Mouse (Mus musculus) forebrain, embryonic 11.5 days (tissue): ENCODE results near the gene Unc93b1. TPM values are rescaled to one million over a fixed set of nuclear protein-coding genes. Genes with fewer than 3 reads are reported as not detected.
"Not testable (repeated sequence)": the region's sequence is repeated elsewhere in the genome, so short reads cannot be mapped to it uniquely, and the experiment has no call there.

Experiments used
- ATAC-seq: fragments of 200-750 bp; cut with Nextera tagmentation; replicated peaks from 2 replicates; pipeline ENCODE4 v1.8.0; 2017; ENCODE audit warnings: moderate TSS enrichment; ENCODE audit not compliant: low FRiP score
- DNase-seq: peaks from one replicate; pipeline ENCODE4 v3.0.0-alpha.2; 2017; ENCODE audit warnings: low spot score
- H3K27ac ChIP-seq: fragments of 300-500 bp; sonication (generic); 2 replicates; pipeline ENCODE4 v1.5.1; 2014; ENCODE audit warnings: low read depth, low read length
- H3K27me3 ChIP-seq: fragments of 300-500 bp; sonication (generic); 2 replicates; pipeline ENCODE4 v1.6.1; 2014; ENCODE audit warnings: mild to moderate bottlenecking, low read length, mixed read lengths; ENCODE audit not compliant: control insufficient read depth, insufficient read depth
- H3K36me3 ChIP-seq: fragments of 300-500 bp; sonication (generic); 2 replicates; pipeline ENCODE4 v1.6.1; 2014; ENCODE audit warnings: mild to moderate bottlenecking, low read length, moderate library complexity, mixed read lengths; ENCODE audit not compliant: control insufficient read depth, insufficient read depth
- H3K4me1 ChIP-seq: fragments of 300-500 bp; sonication (generic); replicated peaks from 2 replicates; pipeline ENCODE4 v1.6.1; 2014; ENCODE audit warnings: low read length, mixed read lengths; ENCODE audit not compliant: control insufficient read depth, insufficient read depth
- H3K4me2 ChIP-seq: fragments of 300-500 bp; sonication (generic); 2 replicates; pipeline ENCODE4 v1.6.1; 2014; ENCODE audit warnings: low read depth, mild to moderate bottlenecking, low read length, moderate library complexity, mixed read lengths; ENCODE audit not compliant: severe bottlenecking
- H3K4me3 ChIP-seq: fragments of 300-500 bp; sonication (generic); 2 replicates; pipeline ENCODE4 v1.5.1; 2014; ENCODE audit warnings: low read depth, low read length
- H3K9ac ChIP-seq: fragments of 300-500 bp; sonication (generic); 2 replicates; pipeline ENCODE4 v1.6.1; 2014; ENCODE audit warnings: low read length
- H3K9me3 ChIP-seq: fragments of 300-500 bp; sonication (generic); 2 replicates; pipeline ENCODE4 v1.6.1; 2016; ENCODE audit warnings: low read length, mixed read lengths; ENCODE audit not compliant: control insufficient read depth
- WGBS: fragments of 180-500 bp; shearing (Covaris S2); extraction: QIAGEN DNeasy Blood & Tissue Kit; methylation state at CpG from one replicate; pipeline ENCODE4 v1.1.7; 2014; 5-methylcytosine and 5-hydroxymethylcytosine counted together
- polyA plus RNA-seq: library from polyadenylated mRNA; unstranded; fragments of >200 nt; fragmentation: Nextera tagmentation; extraction: Ambion mirVana; gene quantifications from 2 replicates; pipeline ENCODE4 v1.2.1, GENCODE M21; 2014

Unc93b1 gene
- polyA plus RNA-seq, 1 experiment from 2014 or later: 5.7 TPM

- Histone ChIP-seq H3K9ac (no peak overlapping the region), H3K36me3 (no peaks in the 10 kb centered on the region), H3K27me3 (no peaks in the 10 kb centered on the region), H3K4me3 (no peak overlapping the region), H3K9me3 (no peaks in the 10 kb centered on the region), H3K27ac (no peak overlapping the region), H3K4me2 (no peak overlapping the region), H3K4me1 (no peaks in the 10 kb centered on the region)
- ATAC-seq (no peak), DNase-seq (no peak)
- WGBS: 91% methylated on average over 5 of the region's 5 CpGs
These were observed 25.2 kb downstream of the Unc93b1 start for GRCm38 (mm10) chr19:3960211-3960610.

GRCm38 (mm10) chr19:3961805-3962204 is 26.8 kb downstream of the Unc93b1 start:
- not testable (repeated sequence) for H3K9me3 ChIP-seq, ATAC-seq, H3K4me3 ChIP-seq, H3K9ac ChIP-seq, H3K4me2 ChIP-seq, H3K4me1 ChIP-seq, H3K27me3 ChIP-seq, H3K27ac ChIP-seq, DNase-seq, H3K36me3 ChIP-seq
- 80% methylated on average over 6 of the region's 6 CpGs for WGBS

GRCm38 (mm10) chr19:3962469-3962868 is 27.5 kb downstream of the Unc93b1 start:
- no peaks in the 10 kb centered on the region for H3K4me1 ChIP-seq
- no peaks in the 10 kb centered on the region for H3K9me3 ChIP-seq
- H3K9ac ChIP-seq: no peak overlapping the region
- no peak overlapping the region for H3K27ac ChIP-seq
- WGBS: 21% methylated on average over 2 of the region's 2 CpGs
- H3K27me3 ChIP-seq: no peaks in the 10 kb centered on the region
- ATAC-seq (no peak), DNase-seq (no peak)
- no peaks in the 10 kb centered on the region for H3K36me3 ChIP-seq
- no peak overlapping the region for H3K4me3 ChIP-seq
- no peak overlapping the region for H3K4me2 ChIP-seq

- no peak overlapping the region for H3K4me2 ChIP-seq
- H3K4me3 ChIP-seq: no peak overlapping the region
- no peaks in the 10 kb centered on the region for H3K9me3 ChIP-seq
- no peak overlapping the region for H3K9ac ChIP-seq
- no peaks in the 10 kb centered on the region for H3K36me3 ChIP-seq
- no peaks in the 10 kb centered on the region for H3K4me1 ChIP-seq
- no peak overlapping the region for H3K27ac ChIP-seq
- ATAC-seq (no peak), DNase-seq (no peak)
- WGBS: 71% methylated on average over 4 of the region's 4 CpGs
- no peaks in the 10 kb centered on the region for H3K27me3 ChIP-seq
These were observed 29.0 kb downstream of the Unc93b1 start for GRCm38 (mm10) chr19:3964030-3964429.

DNA sequence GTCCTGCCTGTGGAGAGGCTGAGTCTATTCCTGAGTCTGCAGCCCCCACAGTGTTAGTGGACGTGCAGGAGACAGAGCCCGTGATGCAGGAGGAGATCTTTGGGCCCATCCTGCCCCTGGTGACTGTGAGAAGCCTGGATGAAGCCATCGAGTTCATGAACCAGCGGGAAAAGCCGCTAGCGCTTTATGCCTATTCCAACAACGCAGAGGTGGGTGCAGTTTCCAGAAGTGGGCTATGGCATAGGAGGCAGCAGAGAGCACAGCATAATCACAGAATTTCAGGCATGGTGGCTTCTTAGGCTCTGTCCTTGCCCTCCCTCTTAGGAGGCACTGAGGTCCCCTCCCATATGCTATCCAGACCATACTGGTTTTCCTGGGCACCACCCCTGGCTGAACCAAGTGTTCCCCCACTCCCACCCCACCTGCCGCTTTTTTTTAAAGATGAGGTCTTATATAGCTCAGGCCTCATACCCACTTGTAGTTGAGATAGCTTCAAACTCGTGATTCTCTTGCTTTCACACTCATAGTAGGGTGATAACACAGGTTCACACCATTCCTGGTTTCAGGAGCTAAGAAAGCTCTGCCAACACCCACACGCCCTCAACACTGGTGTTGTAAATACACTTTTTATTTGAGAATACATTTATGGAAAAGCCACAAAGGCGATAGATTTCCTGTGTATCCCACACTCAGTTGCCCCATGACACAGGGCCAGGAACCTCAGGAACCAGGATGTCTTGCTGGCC is 31.5 kb downstream of the Unc93b1 start:
- Histone ChIP-seq H3K36me3 (no peaks in the 10 kb centered on the region), H3K9ac (no peak overlapping the region)
- ATAC-seq: no peak

DNA sequence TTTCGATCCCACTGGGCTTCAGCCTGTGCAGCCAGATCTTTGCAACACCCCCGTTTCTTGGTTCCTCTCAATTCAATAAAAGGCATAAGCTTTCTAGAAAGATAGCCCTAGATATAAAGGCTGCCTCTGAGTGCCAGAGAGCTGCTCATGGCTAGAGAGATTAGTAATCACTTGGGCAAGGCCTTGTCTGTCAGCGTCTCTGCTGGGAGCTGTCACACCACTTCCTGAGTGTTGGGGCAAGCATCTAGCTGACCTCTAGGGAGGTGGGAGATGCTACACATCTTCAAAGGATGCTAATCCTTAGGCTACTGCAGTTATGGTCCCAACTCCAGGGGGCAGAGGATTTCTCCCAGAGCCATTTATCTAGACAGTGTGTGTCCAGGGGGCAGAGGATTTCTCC is 32.3 kb downstream of the Unc93b1 start:
- H3K4me1 ChIP-seq: no peaks in the 10 kb centered on the region
- no peak overlapping the region for H3K4me3 ChIP-seq
- no peak overlapping the region for H3K4me2 ChIP-seq
- no peak overlapping the region for H3K9ac ChIP-seq
- no peaks in the 10 kb centered on the region for H3K9me3 ChIP-seq
- DNase-seq: no peak
- 72% methylated on average over 3 of the region's 3 CpGs for WGBS
- no peaks in the 10 kb centered on the region for H3K36me3 ChIP-seq
- H3K27ac ChIP-seq: no peak overlapping the region
- no peaks in the 10 kb centered on the region for H3K27me3 ChIP-seq
- ATAC-seq: no peak

More for the DNA sequence above, 31.5 kb downstream of the Unc93b1 start:
- Histone ChIP-seq H3K4me1 (no peaks in the 10 kb centered on the region), H3K9me3 (no peaks in the 10 kb centered on the region), H3K4me2 (no peak overlapping the region), H3K27me3 (no peaks in the 10 kb centered on the region), H3K27ac (no peak overlapping the region), H3K4me3 (no peak overlapping the region)
- DNase-seq: no peak
- 75% methylated on average over 11 of the region's 11 CpGs for whole genome bisulfite sequencing

DNA sequence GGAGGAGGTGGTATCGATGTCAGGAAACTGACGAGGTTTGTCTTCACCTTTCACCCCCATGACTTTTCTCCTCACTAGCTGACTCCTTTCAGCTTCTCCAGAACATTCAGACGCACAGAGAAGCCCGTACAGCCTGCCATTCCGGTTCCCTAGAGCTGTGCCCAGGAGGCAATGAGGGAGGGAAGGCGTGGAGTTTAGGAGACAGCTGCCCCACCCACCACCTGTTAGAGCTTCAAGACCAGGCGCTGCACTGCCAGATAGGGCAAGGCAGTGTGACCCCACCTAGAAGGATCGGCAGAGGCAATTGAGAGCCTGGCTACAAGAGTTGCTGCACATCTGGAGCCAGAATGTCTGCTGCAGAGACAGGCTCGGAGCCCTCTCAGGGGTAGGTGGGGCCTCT is 37.2 kb downstream of the Unc93b1 start, which contains the start of gene Aldh3b2:
Gene Aldh3b2, plus strand, starts transcription at position 100 of the 400 bp plus-strand sequence.
- no peak within 1 kb of the TSS for H3K4me3 ChIP-seq

DNA sequence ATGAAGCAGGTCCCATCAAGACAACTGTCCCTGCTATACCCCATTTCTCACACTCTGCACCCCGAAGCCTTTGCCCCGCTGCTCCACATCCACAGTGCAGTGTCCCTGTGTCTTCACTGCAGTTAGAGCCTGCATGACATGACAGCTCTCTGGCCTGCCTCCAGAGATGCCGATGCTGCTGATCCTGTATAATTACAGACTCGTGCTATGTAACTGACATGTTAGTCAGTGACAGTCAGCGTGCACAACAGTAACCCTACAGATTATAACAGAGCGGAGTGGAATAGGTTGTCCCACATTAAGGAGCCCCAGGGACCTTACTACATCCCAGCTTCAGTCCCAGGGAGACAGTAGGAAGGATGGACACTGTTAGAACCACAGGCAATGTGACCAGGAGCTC is 39.6 kb downstream of the Unc93b1 start:
- H3K4me2 ChIP-seq, H3K36me3 ChIP-seq, H3K4me3 ChIP-seq, H3K27ac ChIP-seq, ATAC-seq, DNase-seq, H3K4me1 ChIP-seq, H3K9me3 ChIP-seq, H3K27me3 ChIP-seq, H3K9ac ChIP-seq: not testable (repeated sequence)
- 92% methylated on average over 6 of the region's 6 CpGs for WGBS

More for the DNA sequence above, 37.2 kb downstream of the Unc93b1 start, which contains the start of gene Aldh3b2:
- Histone ChIP-seq H3K4me2 (no peak within 1 kb of the TSS), H3K9ac (no peak within 1 kb of the TSS), H3K4me1 (no peaks in the 10 kb centered on the region), H3K36me3 (no peaks in the 10 kb centered on the region), H3K9me3 (no peaks in the 10 kb centered on the region), H3K27ac (no peak within 1 kb of the TSS), H3K27me3 (no peaks in the 10 kb centered on the region)
- DNase-seq (no peak), ATAC-seq (no peak)
- WGBS: 50% methylated on average over 9 of the region's 9 CpGs

- H3K9me3 ChIP-seq: no peaks in the 10 kb centered on the region
- H3K4me2 ChIP-seq: no peak overlapping the region
- H3K4me3 ChIP-seq: no peak overlapping the region
- 66% methylated on average over 2 of the region's 2 CpGs for WGBS
- H3K9ac ChIP-seq: no peak overlapping the region
- H3K27me3 ChIP-seq: no peaks in the 10 kb centered on the region
- H3K27ac ChIP-seq: no peak overlapping the region
- 0 out of 2 replicates have a peak, but pooled peaks cover 2% of the 10 kb centered on the region for H3K4me1 ChIP-seq
- ATAC-seq (no peak), DNase-seq (no peak)
- no peaks in the 10 kb centered on the region for H3K36me3 ChIP-seq
These were observed 40.9 kb downstream of the Unc93b1 start for GRCm38 (mm10) chr19:3975866-3976265.
